Mouse (Mus musculus) frontal cortex, adult (tissue): Measurements from ENCODE around the gene Fam89b.

Experiments used
- ATAC-seq: cut with Nextera tagmentation; 2 replicates; pipeline ENCODE4 v1.9.2; 2017; ENCODE audit warnings: mild to moderate bottlenecking, moderate library complexity, mixed read lengths; ENCODE audit not compliant: low TSS enrichment

The Fam89b gene

DNA sequence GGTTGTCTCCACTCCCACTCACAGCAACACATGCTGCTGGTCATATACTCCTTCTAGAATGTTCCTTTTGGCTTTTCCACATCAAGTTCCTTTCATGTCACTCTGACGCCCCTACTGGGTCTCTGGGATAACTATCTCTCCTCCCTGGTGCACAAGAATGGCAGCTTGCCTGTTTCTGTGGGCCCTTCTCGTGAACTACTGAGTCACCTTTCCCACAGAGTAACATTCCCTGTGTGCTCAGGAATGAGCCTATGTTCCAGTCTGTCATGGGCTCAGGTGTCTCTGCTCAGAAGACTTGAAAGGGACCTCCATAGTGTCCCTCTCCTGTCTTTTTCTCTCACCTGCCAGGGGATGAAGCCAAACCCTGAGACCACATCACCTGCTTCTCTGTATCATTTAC, 10.0 kb upstream of the Fam89b start:
- no peak for ATAC-seq

DNA sequence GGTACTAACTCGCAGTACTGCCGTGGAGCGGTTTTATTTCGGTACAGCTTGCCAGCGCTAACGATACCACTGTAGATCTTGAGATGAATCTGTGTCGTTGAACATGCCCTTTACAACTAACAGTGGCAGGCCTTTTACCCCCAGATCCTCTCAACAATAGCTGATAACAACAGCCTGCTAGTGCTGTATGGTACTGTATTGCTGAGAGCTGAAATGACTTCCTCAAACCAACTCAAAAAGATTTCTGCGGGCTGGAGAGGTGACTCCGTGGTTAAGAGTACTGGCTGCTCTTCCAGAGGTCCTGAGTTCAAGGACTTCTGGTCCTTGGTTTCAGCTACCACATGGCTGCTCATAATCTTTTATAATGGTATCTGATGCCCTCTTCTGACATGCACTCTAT, 4.9 kb upstream of the Fam89b start:
- ATAC-seq = no peak

DNA sequence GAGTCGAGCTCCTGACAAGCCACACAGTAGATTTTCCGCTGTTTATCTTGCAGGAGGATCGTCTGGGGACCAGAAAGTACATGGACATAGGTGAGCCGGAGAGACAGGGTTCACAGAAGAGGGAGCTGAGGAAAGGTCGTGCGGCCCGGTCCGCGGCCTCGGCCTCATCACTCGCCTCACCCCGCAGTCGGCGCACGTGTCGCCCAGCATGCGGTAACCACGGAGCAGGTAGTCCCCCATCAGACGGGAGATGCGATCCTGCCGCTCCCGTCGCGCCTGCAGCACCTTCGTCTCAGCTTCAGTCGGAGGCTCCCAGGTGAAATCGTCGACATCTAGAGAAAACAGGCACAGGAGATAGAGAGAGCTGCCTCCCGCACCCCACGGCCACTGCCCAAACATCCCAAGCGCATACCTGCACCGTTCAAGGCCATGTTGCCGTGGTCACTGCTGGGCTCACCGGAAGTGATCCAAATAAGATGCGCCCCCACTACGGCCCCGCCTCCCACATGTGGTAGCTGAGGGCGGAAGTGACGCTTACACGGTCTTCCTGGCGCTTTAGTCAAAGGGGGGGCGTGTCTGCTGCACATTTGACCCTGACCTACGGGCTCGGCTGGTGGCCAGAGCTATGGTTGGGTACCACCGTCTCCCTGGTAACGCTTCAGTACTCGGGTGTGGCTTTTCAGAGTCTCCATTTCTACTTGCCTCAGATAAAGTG, 2.0 kb upstream of the Fam89b start:
- ATAC-seq = peak; percentile 72

DNA sequence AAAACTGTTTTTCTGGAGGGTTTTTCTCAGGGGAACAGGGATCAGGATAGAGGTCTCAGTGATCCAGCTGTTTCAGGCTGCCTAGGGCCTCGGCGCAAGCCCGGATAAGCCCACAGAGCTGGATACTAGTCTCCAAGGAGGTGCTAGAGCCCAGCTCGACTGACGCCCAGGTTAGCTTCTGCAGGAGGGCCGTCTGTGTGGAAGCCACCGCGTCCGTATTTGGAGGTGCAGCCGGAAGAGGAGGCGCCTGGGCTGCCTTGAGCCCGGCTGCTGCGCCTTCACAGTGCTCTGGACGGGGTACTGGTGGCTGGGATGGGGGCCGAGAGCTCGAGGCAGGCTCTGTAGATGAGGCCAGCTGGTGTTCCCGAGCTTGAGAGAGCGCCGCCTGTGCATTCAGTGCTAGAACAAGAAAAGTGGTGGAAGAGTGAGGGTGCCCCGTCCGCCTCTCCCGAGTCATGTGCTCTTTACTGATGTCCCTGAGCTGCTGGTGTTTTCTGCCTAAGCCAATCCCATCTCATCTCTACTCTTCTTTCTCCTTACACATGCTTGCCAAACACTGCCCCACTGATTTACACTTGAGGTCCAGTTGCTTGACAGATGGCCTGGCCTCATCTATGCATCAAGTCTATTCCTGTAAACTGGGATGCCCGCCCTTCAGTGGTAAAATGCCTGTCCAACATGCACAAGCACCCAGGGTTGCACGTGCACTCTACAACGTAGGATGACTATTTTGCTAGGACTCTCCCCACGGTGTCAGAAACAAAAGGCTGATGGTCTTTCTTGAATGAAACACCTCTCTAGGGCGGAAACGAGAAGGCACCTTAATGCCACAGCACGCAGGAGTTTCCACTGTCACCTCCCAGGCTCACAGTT, 1.1 kb upstream of the Fam89b start:
- ATAC-seq = no peak

DNA sequence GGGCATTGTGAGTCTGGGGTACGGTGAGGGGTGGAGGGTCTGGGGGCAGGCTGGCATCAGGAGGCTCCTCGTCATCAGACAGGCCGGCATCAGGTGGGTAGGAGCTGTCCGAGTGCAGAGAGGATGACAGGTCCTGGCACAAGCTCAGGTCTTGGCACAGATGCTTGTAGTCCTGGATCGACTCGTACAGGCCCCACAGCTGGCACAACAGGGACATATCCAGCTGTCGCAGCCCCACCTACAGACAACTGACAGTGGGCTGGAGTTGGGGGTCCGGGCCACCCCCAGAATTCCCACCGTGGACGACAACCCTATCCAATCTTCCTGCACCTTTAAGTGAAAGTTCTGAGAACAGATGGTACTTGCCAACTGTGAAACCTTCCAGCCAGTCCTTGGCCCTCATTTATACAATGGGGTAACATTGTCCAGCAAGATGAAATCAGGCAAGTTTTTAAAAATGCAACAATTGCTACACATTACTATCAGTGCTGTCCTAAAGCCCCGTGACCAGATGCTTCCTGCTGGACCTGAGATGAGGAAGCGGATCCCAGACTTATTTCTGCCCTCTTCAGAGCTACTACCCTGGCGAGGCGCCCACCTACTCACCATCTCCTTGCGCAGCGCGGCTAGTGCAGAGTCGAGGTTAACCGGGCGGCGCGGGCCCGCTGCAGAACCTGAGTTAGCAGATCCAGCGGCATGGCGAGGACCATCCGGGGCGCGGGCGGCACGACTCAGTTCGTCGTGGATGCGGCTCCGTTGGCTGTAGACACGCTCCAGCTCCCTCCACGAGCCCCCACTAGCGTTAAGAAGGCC, 616 bp downstream of the Fam89b start:
- peak; percentile 28 for ATAC-seq

DNA sequence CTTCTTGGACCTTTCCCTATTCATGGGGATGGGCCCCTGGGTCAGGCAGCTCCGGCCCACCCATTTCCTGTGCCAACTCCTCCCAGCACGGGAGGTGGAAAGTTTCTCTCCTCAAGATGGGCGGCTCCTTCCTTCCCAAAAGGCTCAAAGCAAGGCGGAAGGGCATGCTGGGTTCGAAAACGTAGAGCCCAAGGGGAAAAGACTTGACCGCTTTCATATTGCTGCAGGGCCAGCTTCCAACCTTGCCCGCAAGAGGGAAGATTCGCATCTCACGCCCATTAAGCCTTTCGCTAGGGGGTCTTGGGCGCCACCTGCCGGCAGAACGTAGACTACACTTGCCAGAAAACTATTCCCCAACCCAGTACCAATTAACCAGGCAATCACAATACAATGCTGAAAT, 1.8 kb downstream of the Fam89b start:
- ATAC-seq = peak; percentile 35; the same call in 1 of the 2 replicates

DNA sequence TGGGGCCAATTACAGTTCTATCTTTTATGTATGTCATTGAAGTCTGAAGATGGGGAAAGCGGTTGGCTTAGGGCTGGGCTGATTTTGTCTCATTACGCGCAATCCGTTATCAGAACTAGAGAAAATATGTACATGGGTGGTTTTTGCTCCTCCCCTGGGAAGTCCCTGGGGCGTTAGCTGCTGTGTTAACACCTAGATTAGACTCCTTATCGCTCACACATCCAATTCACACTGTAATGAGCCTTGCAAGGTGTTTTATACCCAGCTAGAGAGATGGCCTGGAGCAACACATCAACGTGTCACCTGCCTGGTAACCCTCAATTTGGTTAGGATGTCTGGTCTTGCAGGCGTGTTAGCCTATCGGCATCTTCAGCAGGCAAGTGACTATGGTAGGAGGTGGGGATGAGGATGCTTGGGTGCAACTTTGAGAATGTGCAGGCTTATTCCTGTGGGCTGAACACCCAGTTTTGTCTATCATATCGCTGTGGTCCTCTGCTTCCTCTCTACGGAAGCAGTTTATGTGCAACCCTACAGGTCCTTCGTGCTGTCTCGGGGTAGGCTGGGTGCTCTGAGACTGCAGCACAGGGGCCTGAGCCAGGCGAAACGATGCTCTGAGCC, 2.4 kb downstream of the Fam89b start:
- no peak for ATAC-seq

DNA sequence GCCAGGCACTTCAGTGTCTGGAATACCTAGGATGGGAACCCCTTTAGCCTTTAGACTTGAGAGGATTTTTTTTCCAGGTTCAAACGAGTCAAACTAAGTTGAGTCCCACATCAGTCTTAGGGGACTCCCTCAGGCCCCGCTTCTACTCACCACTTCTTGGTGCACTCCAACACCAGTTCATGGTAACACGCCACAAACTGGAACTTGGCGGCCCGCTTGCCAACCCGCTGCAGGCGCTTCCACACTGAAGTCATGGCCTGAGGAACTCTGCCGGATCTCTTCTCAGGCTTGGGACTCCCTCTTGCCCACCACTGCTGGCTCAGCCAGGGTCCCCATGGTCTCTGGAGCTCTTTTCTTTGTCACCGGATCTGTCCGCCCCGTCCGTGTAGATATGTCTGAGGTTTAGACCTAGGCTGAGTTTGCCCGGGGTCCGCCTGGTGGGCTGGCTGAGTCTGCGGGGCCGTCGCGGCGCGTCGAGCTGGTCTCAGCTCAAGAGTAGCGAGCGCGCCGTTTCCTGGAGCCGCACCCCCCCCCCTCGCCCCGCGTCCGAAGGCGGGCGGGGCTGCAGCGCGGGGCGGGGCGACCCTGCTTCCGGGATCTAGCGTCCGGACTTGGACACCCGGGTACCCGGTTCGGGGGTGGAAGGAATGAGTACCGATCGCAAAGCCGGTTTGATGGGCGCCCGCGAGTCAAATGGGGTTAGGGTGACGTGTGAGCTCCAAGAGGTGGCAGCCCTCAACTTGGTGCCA, 3.5 kb downstream of the Fam89b start, which contains the start of gene Ehbp1l1:
TSS of gene Ehbp1l1 (minus strand) at position 551 of the 749 bp plus-strand sequence.
- ATAC-seq = no peak

DNA sequence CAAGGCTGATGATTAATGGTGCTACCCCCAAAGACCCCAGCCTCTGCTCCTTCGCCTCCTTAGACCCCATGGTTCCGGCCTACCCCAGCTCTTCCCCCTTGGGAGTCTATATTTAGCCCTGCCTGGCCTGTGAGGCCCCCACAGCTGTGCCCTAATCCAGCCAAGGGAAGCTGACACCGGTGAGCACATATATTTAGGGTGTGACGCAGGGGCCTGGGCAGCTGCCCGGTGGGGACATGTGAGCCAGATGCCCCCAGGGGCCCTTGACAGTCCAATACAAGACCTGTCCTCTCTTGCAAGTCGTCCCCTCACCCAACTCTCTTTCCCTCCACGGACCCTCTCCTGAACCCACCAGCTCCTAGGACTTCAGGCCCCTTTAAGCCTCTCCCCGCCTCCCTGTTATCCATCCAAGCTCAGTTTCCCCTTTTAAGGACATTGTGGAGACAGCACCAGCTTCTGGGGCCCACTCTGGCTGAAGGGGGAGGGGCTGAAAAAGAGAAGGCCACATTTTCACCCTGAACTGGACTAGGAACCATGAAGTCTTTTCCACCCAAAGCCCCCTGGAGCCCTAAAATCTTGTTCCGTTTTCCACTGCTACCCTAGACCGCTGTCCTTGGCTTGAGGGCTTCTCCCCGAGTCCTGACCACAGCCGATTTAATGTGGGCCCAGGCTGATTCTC, 4.3 kb downstream of the Fam89b start:
- no peak for ATAC-seq

DNA sequence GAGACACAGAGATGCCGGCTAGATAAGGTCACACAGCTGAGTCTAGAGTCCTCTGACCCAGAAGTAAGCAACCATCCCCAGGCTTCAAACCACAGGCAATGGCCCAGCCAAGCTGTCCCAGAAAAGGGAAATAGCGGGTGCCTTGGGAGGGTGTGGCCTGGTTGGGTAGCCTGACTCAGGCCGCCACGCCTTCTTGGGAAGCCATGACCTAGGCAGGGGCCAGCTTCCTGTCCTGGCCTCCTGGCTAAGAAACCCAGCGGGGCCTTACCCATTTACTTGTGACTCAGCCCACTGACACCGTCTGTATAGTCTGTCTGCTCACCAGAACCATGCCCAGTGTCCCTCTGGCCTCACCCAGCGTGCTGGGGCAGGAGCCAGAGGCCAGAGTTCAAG, 4.9 kb downstream of the Fam89b start:
- no peak for ATAC-seq

DNA sequence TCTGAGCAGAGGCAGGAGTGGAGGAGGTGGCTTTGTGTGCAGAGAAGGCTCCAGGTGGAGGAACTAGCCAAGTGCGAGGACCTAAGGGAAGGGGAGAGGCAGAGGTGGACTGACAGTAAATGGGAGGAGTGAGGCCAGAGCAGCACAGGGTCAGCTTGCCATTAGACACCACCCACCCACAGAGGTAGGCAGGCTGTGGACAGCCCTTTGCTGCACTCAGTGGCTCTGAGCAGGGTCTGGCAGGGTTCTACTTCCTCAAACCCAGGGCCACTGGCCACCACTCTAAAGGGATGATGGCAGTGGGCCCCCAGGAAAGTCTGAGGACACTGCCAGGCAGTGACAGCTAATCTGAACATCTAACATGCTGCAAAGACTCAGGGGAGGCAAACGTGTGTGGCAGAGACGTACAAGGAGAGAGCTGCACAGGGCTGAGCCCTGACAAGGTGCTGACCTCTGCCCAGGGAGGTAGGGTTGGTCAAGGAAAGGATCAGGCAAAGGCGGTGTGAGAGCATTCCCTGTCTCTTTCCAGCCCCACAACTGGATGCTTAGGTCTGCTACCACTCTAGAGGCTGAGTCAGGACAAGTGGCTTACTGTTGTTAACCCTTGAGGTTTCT, 5.4 kb downstream of the Fam89b start:
- no peak for ATAC-seq

DNA sequence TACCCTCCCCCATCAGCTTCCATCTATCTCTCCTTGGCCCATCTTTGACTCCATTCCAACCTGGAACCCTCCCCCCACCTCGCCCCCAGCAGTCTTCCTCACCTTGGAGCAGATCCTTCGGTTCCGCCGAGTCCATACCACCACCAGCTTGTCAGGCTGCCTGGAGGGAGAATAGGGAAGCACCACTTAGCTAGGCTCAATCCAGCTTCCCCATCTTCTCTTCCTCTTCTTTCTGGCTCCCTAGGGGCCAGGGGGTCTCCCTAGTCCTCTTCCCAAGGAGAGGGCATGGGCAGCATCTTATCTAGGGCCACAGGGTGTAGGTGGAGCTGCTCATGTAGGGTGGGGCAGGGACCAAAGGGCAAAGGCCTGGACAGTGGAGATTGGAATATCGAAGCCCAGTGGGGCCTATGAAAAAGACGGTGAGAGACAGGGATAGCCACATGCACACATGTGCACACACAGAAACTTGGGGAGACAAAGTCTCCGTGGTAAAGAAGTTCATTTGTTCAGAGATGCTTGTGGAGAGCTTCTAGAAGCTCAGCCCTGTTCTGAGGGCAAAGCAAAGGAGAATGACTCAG, 6.5 kb downstream of the Fam89b start:
- ATAC-seq = no peak

DNA sequence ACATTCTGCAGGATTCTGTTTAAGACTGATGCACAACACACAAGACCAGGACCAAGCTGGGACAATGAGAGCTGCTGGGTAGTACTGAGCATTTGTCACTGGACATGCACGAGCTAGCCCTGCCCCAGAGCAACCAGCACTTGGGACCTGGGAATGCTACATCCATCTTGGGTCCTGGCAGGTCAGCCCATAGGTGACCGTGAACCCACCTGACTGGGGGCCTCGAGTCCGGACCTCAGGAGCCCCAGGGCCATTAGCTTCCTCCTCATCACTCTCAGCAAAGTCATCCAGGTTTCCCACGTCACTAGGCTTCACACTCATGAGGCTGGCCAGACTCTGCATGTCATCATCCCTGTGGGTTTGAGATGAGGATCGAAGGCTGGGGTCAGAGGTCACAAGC, 8.2 kb downstream of the Fam89b start:
- no peak for ATAC-seq

DNA sequence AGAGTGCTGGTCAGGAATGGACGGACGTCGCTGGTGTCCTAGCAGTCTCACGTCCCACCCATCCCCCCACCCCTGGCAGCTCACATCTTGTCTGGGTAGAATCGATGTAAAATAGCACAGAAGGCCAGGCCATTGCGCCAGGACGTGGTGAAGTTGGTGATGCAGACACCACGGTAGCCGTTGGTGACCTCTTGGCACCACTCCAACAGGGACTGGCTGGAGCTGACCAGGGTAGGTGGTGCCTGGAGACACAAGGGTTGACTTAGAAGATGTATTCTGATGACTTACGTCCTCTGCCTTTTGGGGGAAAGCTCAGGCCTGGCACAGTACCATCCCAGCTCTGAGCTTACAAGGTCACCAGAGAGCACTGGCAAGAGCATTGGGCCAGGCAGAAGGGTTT, 12.5 kb downstream of the Fam89b start:
- ATAC-seq = no peak

DNA sequence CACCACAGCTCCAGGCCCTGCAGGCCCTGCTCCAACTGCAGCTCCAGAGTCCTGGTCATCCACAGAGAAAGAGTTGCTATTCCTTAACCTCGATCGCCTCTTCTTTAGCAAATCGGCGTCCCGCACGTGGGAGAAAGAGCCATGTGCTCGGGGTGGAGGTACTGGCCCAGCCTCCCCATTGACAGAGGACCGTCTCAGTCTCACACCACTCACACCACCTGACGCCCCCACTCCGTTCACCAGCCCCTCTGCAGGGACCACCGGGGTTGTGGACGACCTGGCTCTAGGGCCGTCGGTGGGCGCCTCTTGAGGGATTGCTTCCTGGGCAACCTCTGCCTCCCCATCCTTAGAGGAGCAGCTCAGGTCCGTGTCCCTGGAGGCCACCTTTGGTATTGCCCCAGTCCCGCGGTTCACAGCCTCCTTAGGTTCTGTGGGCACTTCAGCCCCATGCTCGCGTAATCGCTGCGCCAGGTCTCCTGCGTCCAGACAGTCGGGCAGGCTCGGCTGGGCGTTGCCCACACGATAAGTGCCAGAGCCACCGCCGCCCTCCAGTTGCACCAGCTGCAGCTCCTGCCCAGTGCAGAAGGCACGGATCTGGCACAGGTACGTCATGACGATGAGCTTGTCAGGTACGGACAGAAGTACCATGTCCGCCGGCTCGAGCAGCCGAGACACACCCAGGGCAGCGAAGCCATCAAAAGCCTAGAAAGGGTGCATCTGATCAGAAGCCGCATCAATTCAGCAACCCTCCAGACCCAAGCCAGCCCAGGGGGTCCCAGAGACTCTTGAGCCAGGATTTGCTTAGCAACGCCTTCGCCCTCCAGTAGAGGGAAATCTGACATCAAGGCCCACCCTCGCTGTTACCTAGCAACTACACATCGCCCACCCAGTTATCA, 13.4 kb downstream of the Fam89b start:
- peak; percentile 53; the same call in 1 of the 2 replicates for ATAC-seq

DNA sequence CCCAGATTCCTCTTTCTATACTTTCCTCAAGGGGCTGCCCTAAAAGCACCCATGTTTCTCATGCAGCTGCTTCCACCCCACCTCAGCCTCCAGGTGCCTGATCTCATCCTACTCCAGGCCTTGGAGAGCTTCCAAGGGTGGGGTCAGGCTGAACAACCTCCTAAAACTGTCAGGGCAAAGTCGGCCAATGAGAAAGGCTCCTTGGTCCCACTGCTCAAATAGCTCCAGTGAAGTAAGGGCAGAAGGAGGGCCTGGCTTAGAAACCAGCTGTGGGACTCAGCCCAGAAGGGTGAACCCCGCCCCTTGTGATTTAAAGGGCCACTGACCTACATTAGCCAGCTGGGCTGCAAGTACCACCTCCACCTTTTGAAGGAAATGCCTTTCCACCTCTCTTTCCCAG, 15.7 kb downstream of the Fam89b start:
- ATAC-seq = no peak

DNA sequence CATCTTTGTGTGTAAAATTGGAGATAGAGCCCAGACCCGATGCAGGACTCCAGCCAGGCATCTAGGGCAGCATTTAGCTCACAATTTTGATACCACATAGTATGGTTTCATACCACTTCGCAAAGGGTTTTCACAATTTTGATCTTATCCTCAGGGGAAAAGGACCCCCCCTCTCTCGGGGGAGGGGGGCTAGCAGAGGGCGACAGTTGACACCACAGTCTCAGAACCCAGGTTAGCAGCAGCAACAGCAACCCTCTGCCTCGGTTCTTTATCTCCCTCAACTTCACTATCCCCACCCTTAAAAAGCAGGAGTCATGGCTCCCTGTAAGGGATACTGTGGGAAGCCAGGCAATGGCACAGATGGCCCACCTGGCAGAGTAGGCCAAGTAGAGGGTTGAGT, 16.2 kb downstream of the Fam89b start:
- no peak for ATAC-seq

DNA sequence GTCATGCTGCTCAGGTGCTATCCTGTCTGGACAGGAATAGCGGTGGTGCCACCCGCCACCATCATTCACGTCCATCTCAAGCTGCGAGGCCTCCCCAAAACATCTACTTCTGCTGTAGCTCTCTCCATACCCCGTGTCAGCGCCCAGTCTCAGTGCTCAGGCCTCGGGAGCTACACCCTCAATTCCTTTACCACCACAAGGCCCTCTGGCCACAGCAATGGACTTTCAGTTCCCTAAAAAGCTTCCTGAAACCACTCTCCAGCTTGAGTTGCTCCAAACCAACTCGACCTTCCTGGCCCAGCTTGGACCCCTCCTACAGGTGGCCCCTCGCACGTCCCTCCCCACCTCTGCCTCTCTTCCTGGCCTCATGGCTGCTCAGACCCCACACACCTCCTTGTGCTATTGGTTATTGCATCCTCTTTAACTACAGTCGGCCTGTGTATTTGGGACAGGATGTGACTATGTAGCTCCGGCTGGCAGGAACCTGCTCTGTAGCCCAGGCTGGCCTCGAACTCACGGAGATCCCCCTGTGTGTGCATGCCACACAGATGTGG, 17.5 kb downstream of the Fam89b start:
- no peak for ATAC-seq
